Mouse (Mus musculus): ENCODE results near the gene Cmip.

The Cmip gene

DNA sequence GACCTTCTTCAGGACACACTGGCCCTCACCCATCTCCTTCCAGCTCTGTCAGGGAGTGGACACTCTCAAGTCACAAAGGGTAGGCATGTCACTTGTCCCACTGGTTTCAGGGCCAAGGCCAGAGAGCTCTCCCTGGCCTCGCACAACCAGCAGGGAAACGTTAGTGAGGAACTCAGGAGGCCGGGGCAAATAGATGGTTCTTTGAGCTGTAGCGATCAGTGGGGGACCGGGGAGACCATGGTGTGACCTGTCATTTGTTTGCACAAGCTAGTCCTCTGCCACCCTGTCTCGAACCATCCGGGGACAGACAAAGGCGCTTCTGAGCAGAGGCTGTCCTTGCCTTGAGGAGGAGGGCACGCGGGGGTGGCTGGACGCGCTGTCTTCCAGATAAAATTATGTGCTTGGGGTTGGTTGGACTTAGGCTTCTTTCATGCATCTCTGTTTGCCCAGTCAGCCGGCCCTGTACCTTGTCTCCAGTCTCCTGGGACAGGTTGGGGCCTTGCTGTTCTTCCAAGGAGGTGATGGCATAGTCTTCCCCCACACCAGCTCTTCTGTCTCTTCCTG is 99.3 kb downstream of the Cmip start:
- no peak for DNase-seq

DNA sequence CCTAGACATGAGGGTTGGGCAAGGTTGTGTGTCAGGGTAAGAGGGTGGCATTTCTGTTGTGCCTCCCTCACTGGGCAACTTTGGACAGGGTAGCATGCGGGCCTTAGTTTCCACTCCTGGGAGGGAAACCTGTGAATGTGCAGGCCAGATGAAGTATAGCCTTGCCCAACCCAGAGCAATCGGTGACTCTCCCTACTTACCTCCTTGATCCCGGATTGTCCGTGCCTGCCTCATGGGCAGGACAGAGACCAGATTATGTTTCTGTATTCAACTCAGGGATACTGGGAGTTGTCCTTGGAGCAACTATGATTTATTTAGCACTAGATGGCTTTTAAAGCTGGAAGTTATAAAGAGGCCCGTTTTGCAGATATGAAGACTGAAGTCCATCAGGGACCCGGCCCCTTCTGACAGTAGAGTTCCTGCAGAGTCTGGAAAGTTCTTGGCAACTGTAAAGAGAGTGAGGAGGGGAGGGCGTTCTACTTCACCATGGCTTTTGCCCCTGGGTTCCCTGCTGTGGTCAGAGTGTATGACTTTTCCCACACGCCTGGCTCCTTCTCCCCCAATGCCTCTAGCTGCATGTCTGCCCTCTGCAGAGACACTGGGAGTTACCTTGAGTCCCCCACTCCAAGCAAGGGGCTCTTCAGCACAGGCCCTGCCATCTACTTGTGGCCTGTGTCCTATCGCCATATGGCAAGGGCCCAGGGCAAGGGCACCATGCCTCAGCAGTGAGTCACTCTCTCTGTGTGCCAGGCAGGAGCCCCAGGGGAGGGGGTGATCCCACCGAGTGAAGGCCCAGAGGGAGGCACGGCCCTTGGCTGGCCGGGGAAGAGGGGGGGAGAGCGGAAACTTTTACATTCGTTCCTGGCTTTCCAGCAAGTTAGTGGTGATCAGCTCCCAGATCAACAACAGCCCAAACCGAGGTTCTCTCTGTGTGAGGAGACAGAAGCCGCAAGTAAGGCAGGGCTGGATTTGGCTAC is 100.9 kb downstream of the Cmip start:
- peak; percentile 69 for DNase-seq

DNA sequence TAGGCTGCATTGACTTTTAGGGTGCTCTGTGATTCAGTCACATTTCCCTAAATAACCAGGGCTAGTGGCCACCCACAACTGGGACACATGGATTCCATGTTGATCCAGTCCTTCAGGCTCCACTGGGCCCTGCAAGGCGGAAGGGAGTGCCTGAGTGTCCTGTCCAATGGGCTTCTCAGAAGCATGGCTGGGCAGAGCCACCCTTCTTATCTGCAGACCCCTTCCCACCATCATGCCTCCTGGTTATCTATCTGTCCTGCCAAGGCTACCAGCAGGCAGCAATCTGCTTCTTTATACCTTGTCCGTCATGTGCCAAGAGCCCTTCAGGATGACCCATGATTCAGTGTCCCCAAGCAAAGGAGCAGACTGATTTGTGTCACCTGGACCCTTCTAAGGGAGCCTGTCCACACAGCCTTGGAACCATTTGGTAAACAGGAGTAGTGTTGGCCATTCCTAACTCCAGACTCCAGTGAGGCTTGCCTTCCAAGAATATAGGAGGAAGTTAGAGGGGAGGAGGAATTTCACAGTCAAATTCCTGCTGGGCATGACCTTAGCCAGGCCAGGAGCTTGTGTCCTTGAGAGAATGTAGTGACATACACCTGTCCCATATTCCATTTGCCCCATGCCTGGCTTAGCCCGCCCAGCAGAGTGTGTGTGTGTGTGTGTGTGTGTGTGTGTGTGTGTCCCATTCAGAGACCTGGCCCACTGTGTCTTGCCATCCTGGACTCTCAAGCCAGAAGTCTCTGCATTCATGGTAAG is 103.5 kb downstream of the Cmip start:
- DNase-seq: peak; percentile 62

DNA sequence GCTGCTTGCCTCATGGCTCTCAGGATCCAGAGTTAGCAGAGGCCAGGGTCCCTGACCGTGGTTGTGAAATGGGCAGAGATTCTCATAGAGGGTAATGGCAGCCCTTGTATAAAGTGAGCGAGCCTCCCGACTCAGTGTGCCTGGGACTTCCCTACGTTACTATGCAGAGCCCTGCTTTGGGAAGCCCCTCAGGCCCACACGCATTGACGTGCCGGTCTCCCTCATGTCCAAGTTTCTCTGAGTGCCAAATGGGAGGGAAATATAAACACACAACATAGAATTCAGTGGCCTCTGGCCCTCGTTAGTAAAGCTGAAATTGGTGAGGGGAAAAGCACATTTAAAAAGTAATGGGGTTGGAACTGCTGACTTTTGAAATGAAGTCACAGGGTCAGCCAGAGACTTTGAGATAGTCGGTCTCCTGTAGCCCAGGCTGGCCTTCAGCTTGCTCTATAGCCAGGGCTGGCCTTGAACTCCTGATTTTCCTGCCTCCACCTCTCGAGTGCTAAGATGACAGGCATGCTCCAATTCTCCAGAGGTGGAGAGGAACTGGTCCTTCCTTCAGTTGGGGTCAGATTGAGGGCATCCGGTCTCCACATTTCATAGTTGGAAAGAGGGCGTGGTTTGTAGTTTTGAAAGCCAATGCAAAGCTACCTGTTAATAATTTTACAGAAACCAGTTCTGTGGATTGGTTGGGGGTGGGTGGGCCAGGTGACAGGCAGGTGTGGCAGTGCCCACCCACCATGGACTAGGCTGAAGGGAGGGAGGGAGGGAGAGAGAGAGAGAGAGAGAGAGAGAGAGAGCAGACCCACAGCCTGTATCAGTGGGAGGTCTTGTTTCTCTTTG is 105.0 kb downstream of the Cmip start:
- no peak for DNase-seq

DNA sequence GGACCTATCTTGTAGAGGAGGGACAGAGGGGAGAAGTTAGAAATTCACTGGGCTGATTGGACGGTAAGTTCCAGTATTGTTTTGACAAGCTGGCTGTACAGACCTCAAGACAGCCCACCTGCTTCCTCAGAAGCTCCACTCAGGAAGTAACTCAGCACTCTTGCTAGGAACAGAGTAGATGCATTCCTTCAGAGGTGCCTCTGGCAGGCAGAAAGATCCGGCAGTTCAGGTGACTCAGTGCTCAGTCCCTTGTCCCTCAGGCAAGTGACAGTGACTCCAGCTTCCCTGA is 105.5 kb downstream of the Cmip start:
- DNase-seq: no peak

DNA sequence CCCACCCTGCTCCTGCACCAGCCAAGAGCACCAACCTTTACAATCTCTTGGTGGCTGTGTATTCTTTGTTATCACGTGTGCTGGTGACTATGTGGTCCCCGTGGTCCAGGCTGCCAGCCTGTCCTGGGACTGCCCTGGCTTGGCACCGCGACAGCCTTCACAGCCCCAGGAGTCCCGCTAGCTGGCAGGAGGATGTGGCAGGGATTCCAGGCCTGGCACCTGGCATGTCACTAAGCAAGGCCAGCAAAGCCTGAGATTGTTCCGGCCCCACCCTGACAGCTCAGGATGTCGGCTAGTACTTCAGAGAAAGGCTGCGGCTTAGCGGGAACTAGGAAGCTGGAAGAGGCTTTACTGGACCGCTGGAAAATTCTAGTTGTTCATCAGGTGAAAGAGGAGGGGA is 106.4 kb downstream of the Cmip start:
- DNase-seq: no peak

DNA sequence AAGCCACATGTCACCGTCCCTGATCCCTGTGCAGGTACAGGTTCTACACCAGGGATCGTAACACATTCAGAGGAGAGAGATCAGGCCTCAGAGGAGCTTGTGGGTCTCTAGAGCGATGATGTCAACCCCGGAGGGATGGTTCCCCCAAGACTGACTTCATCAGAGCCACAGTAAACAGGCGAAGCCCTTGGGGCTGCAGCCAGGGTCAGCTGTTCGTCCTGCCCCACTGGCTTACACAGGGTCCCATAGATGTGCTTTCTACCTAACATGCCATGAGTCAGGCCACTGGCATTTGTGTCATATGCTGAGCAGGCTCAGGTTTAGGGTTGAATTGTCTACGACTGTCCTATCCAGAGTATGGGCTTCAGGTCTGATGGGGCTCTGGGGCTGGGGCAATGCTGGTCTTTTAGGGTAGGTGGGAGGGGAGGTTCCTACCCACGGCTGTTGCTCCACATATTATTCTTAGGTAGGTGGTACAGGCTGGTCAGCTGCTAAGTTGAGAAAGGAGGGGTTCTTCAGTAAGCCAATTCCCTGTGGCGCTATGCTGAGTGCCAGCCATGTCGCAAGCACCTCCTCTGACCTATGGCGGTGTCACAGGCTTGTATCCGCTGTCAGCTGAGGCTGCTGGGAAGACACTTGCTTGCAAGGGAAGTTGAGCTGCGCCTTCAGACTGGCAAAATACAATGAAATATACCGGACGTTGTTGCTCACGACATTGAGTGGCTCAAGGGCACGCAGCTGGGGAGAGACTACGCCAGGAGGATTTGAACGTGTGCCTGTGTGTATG is 107.7 kb downstream of the Cmip start:
- no peak for DNase-seq

DNA sequence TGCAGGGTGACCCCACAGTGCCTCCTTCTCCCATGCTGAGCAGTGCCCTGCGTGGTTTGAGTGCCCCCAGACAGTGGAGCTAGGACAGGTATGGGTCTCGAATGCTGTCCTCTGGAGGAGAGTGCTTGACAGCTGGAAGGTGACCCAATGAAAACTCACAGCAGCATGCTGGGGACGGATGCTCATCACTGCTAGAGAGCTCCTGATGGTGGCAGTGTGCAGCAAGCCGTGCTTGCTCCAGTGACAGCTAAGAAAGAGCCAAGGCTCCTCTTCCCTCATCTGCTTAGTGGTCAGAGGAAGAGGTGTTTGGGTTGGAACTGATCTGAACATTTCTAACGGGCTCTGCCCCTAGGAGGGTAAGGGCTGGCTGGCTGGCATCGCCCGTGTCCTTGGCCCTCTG is 109.6 kb downstream of the Cmip start:
- no peak for DNase-seq

DNA sequence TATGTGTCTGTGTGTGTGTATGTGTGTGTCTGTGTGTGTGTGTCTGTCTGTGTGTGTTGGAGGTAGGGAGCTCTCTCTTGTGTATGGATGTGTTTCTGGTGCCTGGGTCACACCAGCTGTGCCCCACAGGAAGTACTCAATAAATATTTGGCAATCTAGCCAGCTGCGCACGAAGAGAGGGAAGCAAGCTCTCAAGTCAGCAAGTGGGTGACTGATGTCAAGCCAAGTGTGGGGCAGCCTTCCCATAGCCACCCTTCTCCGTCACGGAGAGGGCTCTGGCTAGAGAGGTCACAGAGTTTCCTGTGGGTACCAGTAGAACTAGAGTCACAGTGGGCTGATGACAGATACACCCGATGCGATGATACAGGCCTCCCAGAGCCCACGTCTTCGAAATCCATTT is 110.6 kb downstream of the Cmip start:
- DNase-seq: no peak

DNA sequence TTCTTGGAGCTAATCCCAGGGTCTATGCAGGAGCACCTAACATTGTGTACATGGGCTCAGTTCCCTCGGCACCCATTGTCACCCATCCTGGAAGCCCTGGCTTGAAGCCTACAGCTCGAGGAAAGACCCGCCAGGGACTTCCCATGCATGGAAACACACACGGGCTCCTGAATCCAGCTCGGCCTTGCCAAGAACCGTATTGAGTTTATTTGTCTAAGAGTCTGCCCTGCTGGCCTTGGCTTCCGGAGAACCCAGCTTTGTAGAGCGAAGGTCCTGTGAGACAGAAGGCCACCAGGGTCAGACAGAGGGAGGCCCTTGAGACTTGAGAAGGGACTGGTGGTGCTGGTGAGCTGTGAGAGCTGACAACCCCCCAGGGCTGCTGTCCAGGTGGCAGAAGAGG is 111.9 kb downstream of the Cmip start:
- DNase-seq: peak; percentile 81

DNA sequence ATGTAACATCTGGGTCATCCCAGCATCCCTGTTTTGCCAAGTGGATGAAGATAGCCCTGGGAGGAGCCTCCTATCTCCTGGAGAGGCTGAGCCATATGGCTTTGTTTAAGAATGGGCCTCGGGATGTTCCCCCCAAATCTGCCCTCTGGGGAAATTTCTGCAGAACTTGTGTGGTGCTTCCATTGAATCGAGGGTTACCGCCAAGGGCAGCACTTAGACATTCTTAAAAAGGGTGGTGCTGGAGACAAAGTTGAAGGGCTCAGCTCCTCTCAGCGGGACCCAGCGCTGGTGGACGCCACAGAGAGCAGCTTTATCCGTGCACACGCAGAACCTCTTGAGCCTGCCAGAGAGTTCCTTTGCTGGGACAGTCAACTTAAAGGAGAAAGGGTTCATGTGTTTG is 113.1 kb downstream of the Cmip start:
- DNase-seq: no peak

DNA sequence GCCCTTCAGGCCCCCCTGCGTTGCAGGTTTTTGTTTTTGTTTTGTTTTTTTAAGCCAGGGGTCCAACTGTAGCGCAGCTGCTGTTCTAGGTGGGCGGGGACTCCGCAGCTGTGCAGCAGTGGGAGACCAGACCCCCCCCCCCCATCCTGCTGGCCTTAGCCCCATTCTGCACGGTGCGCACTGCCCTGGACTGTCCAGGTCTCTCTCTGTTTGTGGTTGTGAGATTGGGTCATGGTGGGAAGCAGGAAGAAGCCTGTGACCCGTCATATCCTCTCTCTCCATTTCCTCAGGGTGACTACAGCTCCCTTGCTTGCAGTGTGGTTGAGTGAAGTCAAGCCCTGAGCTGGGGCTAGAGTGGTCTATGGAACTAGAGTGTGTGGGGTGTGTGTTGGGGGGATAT is 114.3 kb downstream of the Cmip start:
- no peak for DNase-seq

DNA sequence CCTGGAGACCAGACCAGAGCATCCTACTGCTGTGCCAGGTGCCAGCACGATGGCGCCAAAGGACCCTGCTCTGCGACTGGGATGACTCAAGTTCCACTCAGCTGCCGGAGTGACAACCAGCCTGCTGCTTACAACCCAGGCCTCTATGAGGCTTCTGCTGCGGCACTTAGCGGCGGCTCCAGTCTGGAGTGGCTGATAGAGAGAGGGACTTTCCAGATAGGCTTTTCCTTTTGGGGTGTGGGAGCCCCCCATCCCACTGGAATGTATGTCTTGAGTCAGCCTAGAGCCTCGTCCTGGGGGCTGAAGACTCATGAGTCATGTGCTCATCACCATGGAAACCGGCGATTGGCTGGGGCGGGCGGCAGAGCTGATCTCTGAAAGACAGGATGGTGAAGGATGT is 115.2 kb downstream of the Cmip start:
- DNase-seq: no peak

DNA sequence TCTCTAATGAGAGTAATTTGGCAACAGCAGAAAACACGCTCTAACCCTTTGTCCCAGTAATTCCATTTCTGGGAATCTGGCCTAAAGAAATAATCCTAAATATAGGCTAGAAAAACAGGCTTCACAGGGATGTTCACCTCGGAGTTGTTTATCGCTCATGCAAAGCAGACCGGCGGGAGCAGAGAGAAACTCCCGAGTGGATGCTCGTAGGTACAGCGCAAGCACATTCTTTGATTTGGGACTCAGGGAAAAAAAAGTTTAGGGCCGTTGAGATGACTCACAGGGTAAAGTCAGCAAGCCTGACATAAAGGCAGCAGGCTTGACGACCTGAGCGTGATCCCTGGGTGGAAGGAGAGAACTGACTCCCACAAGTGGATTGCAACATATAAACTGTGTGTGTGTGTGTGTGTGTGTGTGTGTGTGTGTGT is 116.2 kb downstream of the Cmip start:
- no peak for DNase-seq

DNA sequence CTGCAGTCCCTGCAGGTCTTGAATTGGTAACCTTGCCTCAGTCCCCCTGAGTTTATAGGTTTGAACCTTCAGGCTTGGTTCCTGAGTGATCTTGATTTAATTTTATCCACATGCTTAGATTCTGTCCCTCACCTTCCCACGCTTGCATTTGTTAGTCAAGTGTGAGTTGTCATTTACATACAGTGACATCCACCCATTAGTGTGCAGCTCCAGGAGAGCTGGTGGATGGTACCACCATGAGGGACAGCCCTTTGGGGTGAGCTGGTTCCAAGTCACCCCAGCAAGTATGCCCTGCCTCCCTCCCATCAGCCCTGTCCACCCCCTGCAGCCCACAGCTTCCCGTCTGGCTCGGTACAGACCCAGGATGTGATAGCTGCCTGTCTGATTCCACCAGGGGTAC is 117.2 kb downstream of the Cmip start:
- no peak for DNase-seq

DNA sequence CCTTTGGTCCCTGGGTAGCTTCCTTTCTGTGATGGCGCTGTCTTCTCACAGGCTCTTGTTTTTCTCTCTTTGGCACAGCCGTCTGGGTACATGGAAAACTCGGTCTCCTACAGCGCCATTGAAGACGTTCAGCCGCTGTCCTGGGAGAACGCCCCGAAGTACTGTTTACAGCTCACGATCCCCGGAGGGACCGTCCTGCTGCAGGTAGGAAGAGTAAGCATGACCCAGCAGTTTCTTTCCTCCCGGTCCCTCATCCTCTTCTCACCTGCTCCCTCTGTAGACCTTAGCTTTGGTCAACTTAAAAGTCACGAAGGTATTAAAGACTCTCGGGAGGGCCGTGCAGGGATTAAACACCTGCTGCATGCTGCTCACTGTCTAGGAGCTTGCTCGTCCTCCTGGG is 120.1 kb downstream of the Cmip start:
- no peak for DNase-seq

DNA sequence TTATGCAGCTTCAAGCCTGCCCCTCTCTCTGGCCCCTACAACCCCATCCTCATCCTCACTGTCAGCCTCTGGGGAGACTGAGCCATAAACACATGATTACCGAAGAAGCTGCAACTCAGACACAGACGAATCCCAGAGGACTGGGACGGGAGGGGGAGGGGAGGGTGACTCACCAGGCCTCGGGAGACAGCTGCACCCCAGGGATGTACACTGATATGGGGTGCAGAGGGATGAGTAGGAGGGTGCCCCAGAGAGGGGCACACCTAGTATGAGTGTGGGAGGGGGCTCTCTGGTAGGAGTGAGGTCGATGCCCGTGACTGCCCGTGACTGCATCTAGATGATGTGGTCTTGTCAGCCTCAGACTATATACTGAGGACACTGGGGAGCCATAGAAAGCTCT is 121.8 kb downstream of the Cmip start:
- no peak for DNase-seq

DNA sequence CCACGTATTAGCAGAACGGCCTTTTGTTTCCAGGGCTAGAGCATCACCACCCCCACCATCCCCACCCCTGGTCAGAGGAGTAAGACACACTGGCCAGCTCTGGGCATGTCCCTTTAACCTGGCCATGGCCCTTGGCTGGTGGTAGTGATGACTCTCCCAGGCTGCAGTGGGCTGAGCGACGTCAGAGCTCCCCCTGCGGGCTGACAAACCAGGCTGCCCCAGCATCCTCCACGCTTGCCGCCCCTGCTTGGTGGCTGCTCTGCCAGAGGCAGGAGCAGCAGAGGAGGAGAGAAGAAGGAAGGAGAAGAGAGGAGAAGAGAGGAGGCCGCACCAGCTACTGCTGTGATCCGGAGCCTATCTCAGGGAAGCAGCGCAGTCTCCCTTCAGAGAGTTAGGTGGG is 122.3 kb downstream of the Cmip start:
- peak; percentile 56 for DNase-seq

DNA sequence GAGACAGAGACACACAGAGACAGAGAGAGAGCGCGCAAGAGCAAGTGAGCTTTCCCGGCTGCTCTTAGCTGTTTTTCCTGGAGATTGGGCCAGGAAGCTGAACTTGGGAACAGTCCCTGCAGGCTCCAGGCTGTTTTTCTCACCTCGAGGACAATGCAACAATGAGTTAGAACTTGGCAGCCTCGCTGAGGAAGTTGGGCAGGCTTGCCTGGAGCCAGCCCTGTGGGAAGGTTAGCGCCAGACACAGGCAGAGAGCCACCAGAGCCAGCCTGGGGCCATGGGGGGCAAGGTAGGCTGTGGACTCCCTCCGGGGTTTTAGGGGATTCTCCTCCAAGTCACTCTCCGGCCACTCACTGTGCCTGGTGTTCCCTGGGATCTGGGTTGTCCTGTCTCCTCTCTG is 123.9 kb downstream of the Cmip start:
- peak; percentile 56 for DNase-seq

DNA sequence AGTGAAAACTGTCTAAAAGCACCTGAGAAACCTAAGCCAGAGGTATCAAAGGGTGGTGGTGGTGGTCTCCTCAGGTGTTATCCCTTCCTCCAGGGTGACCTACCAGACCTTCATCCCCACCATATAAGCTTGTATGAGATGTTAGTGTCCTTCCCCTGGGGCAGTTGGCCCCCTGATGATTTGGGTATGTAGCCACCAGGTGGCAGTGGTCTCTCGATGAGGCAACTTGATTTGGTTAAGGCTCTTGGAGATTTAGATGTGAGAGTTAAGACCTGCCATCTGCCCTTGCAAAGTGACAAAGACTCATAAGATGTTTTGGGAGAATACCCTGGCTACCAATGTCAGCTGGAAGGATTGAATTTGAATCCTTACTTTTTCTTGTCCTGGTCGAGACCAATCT is 129.3 kb downstream of the Cmip start:
- no peak for DNase-seq

DNA sequence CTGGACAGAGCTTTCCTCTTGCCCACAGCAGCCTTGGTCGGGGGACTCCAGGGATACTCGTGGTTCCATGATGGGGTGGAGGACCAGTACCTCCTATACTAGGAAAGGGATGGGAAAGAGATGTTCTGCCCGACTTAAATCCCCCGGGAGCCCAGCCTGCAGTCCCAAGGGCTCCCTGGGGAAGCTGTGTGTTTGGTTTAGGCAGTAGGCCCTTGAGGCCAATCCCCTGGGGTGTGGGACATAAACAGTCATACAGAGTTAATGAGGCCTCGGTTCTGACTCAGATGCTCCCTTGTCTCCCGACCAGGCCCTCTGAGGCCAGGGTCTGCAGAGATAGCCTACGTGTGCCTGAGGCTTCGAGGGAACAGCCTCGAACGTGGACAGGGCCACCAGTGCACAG is 130.8 kb downstream of the Cmip start:
- DNase-seq: no peak

DNA sequence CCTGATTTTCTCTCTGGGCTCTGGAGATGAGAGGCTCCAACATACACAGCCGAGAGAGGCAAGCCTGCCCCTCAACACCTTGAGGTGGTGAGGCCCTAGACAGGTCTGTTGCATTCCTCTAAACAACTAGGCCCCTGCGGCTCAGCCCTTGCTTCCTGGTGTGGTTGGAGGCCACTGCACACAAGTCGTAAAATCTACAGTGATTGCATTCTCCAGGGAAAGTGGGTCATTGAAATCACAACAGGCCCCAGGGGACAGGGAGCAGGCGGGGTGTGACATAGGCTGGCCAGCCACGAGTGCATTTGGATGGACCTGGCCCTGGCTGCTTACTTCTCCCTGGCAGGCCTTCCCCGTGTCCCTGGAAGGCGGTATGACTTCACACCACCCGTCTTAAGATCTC is 131.5 kb downstream of the Cmip start:
- peak; percentile 80 for DNase-seq
